Mouse (Mus musculus): ENCODE results near the gene Fthl17e. TPM values are rescaled to one million over a fixed set of nuclear protein-coding genes. Genes with fewer than 3 reads are reported as not detected.

Gene Fthl17e
- not detected in 2 replicates for polyA plus RNA-seq (2015; fragmentation: Nextera tagmentation; extraction: Ambion mirVana)

GRCm38 (mm10) chrX:9033193-9033592 is at the start of gene Fthl17e:
Fthl17e (plus strand) TSS chrX:9033493.

GRCm38 (mm10) chrX:8986655-8987054 is 46.6 kb upstream of the Fthl17e start, which contains the start of gene Fthl17d:
Fthl17d (minus strand) TSS chrX:8986755.

GRCm38 (mm10) chrX:9062715-9063114 is 29.4 kb downstream of the Fthl17e start, which contains the start of gene Fthl17f:
Fthl17f (plus strand) TSS chrX:9063015.

Other genes with a start within 250 kb of the Fthl17e start
- not detected in 2 replicates for gene Ssxb5, start 229.8 kb upstream of the Fthl17e start, polyA plus RNA-seq (2015; fragmentation: Nextera tagmentation; extraction: Ambion mirVana)
- not detected in 2 replicates for gene Gm6592, start 189.5 kb upstream of the Fthl17e start, polyA plus RNA-seq (2015; fragmentation: Nextera tagmentation; extraction: Ambion mirVana)
- gene Gm5751, start 159.2 kb upstream of the Fthl17e start, polyA plus RNA-seq (2015; fragmentation: Nextera tagmentation; extraction: Ambion mirVana), result not detected in 2 replicates
- 0.86 and 1.7 TPM in 2 replicates for gene B630019K06Rik, start 141.1 kb upstream of the Fthl17e start, polyA plus RNA-seq (2015; fragmentation: Nextera tagmentation; extraction: Ambion mirVana)
- gene Fthl17b, start 70.5 kb upstream of the Fthl17e start, polyA plus RNA-seq (2015; fragmentation: Nextera tagmentation; extraction: Ambion mirVana), result not detected in 2 replicates
- gene Fthl17c, start 56.9 kb upstream of the Fthl17e start, polyA plus RNA-seq (2015; fragmentation: Nextera tagmentation; extraction: Ambion mirVana), result not detected in 2 replicates
- not detected in 2 replicates for gene Fthl17d, start 46.7 kb upstream of the Fthl17e start, polyA plus RNA-seq (2015; fragmentation: Nextera tagmentation; extraction: Ambion mirVana)
- gene Fthl17f, start 29.5 kb downstream of the Fthl17e start, polyA plus RNA-seq (2015; fragmentation: Nextera tagmentation; extraction: Ambion mirVana), result not detected in 2 replicates
- gene 4930402K13Rik, start 71.1 kb downstream of the Fthl17e start, polyA plus RNA-seq (2015; fragmentation: Nextera tagmentation; extraction: Ambion mirVana), result not detected in 2 replicates
- 0.41 and 0.44 TPM in 2 replicates for gene Lancl3, start 166.4 kb downstream of the Fthl17e start, polyA plus RNA-seq (2015; fragmentation: Nextera tagmentation; extraction: Ambion mirVana)
- gene Gm14862, start 223.4 kb downstream of the Fthl17e start, polyA plus RNA-seq (2015; fragmentation: Nextera tagmentation; extraction: Ambion mirVana), result not detected in 2 replicates
- 2.6 and 3.6 TPM in 2 replicates for gene Xk, start 239.3 kb downstream of the Fthl17e start, polyA plus RNA-seq (2015; fragmentation: Nextera tagmentation; extraction: Ambion mirVana)